Mouse (Mus musculus): ENCODE results near the gene Cpsf3. TPM values are rescaled to one million over a fixed set of nuclear protein-coding genes. Genes with fewer than 3 reads are reported as not detected.

Cpsf3 gene
- total and polyA plus RNA-seq, 3 experiments: 79.8 to 159 (median 117) TPM

- in situ Hi-C loops (cut with MboI; ENCODE audit: low pct_ligation_motif_present, low pct_unique_long_range_greater_than_20kb, low sequenced_read_pairs) (loop anchor here (25.0 kb wide), 1 partner anchor 178 kb away; no protein-coding TSS in a partner anchor), dilution Hi-C loops (cut with MboI; ENCODE audit: extremely low pct_ligation_motif_present, extremely low pct_unique_long_range_greater_than_20kb, low sequenced_read_pairs) (no loop called here)
- H3K27ac ChIP-seq (ENCODE audit: insufficient read depth, low read depth): no peak overlapping the region
- no peak overlapping the region for H3K4me2 ChIP-seq (ENCODE audit: insufficient read depth, low read depth, poor library complexity, severe bottlenecking)
- H3K79me2 ChIP-seq (replicated peaks; ENCODE audit: control insufficient read depth, extremely low read depth, insufficient read depth, poor library complexity, severe bottlenecking): no peaks in the 10 kb centered on the region
- TF ChIP-seq ZNF384 (IDR thresholded peaks at IDR 0.05; ENCODE audit: low read depth, low read length) (no peak), E2F4 (IDR thresholded peaks at IDR 0.05; ENCODE audit: insufficient replicate concordance, low read depth, low read length) (no peak), NELFE (IDR thresholded peaks at IDR 0.05; ENCODE audit: low read depth, low read length) (no peak), ZMIZ1 (IDR thresholded peaks at IDR 0.05; ENCODE audit: low read depth, low read length) (no peak), ZKSCAN1 (IDR thresholded peaks at IDR 0.05; ENCODE audit: borderline replicate concordance, low read depth, low read length) (no peak), IRF4 (IDR thresholded peaks at IDR 0.05; ENCODE audit: low read depth, low read length) (no peak), MEF2A (IDR thresholded peaks at IDR 0.05; ENCODE audit: borderline replicate concordance, low read depth, low read length) (no peak), ZC3H11A (IDR thresholded peaks at IDR 0.05; ENCODE audit: low read depth, low read length) (no peak), MXI1 (IDR thresholded peaks at IDR 0.05; ENCODE audit: low read depth, low read length) (no peak), MAFK (IDR thresholded peaks at IDR 0.05; ENCODE audit: insufficient replicate concordance, low read length) (no peak), JUND (conservative IDR thresholded peaks at IDR 0.05; ENCODE audit: low read depth, low read length) (no peak), GABPA (IDR thresholded peaks at IDR 0.05; ENCODE audit: insufficient replicate concordance, low read depth, low read length) (no peak), UBTF (IDR thresholded peaks at IDR 0.05; ENCODE audit: low read depth, low read length) (no peak), TBP (conservative IDR thresholded peaks at IDR 0.05; ENCODE audit: low read depth, low read length) (no peak), HCFC1 (IDR thresholded peaks at IDR 0.05; ENCODE audit: low read depth, low read length) (no peak), MYC (IDR thresholded peaks at IDR 0.05; ENCODE audit: low read depth, low read length) (no peak), JUN (IDR thresholded peaks at IDR 0.05; ENCODE audit: insufficient read depth, low read depth, low read length) (no peak)
- H3K9ac ChIP-seq (ENCODE audit: insufficient read depth, low read depth): no peak overlapping the region
- H3K4me3 ChIP-seq (replicated peaks in 1 of 3; ENCODE audit: low read depth in 2 of 3, low read length in 2 of 3, poor library complexity in 1 of 3): no peak overlapping the region
- peaks cover 4 to 62% of the 10 kb centered on the region in 2 experiments for H3K36me3 ChIP-seq (replicated peaks in 1 of 2; ENCODE audit: control insufficient read depth in 1 of 2, insufficient read depth in 1 of 2, low read length in 1 of 2)
- H3K9me3 ChIP-seq (replicated peaks; ENCODE audit: low read length): no peaks in the 10 kb centered on the region
- peaks cover 6 to 11% of the 10 kb centered on the region in 2 experiments; a peak in 3 of 4 replicates for H3K4me1 ChIP-seq (ENCODE audit: control insufficient read depth in 1 of 2, insufficient read depth in 2 of 2)
- no peaks in the 10 kb centered on the region for H3K27me3 ChIP-seq (replicated peaks)
- DNase-seq (ENCODE audit: extremely low read depth): no peak
Observed at GRCm38 (mm10) chr12:21264970-21265369, 20.2 kb upstream of the Cpsf3 start.

- H3K27me3 ChIP-seq (replicated peaks): no peaks in the 10 kb centered on the region
- no peaks in the 10 kb centered on the region for H3K79me2 ChIP-seq (replicated peaks; ENCODE audit: control insufficient read depth, extremely low read depth, insufficient read depth, poor library complexity, severe bottlenecking)
- H3K4me3 ChIP-seq (replicated peaks in 1 of 3; ENCODE audit: low read depth in 2 of 3, low read length in 2 of 3, poor library complexity in 1 of 3): no peak overlapping the region
- no peak overlapping the region for H3K4me2 ChIP-seq (ENCODE audit: insufficient read depth, low read depth, poor library complexity, severe bottlenecking)
- H3K9ac ChIP-seq (ENCODE audit: insufficient read depth, low read depth): no peak overlapping the region
- no peaks in the 10 kb centered on the region for H3K9me3 ChIP-seq (replicated peaks; ENCODE audit: low read length)
- peaks cover 6 to 11% of the 10 kb centered on the region in 2 experiments; a peak in 3 of 4 replicates for H3K4me1 ChIP-seq (ENCODE audit: control insufficient read depth in 1 of 2, insufficient read depth in 2 of 2)
- TF ChIP-seq USF1 (IDR thresholded peaks at IDR 0.05; ENCODE audit: low read depth, low read length) (no peak), E2F4 (IDR thresholded peaks at IDR 0.05; ENCODE audit: insufficient replicate concordance, low read depth, low read length) (no peak), HCFC1 (IDR thresholded peaks at IDR 0.05; ENCODE audit: low read depth, low read length) (no peak)
- H3K27ac ChIP-seq (ENCODE audit: insufficient read depth, low read depth): no peak overlapping the region
- in situ Hi-C loops (cut with MboI; ENCODE audit: low pct_ligation_motif_present, low pct_unique_long_range_greater_than_20kb, low sequenced_read_pairs): loop anchor here (25.0 kb wide), 1 partner anchor 178 kb away; no protein-coding TSS in a partner anchor
- peaks cover 8 to 62% of the 10 kb centered on the region in 2 experiments for H3K36me3 ChIP-seq (replicated peaks in 1 of 2; ENCODE audit: control insufficient read depth in 1 of 2, insufficient read depth in 1 of 2, low read length in 1 of 2)
- no peak for DNase-seq (ENCODE audit: extremely low read depth)
- dilution Hi-C loops (cut with MboI; ENCODE audit: extremely low pct_ligation_motif_present, extremely low pct_unique_long_range_greater_than_20kb, low sequenced_read_pairs): no loop called here
Observed at GRCm38 (mm10) chr12:21265501-21265900, 19.7 kb upstream of the Cpsf3 start.
